Mouse (Mus musculus) myocyte (in vitro differentiated cells): ENCODE results near the gene Vps54. TPM values are rescaled to one million over a fixed set of nuclear protein-coding genes. Genes with fewer than 3 reads are reported as not detected.
A peak's percentile ranks its signal among the peaks of the same experiment; 100 is the strongest.

Experiments
- H3K27me3 ChIP-seq: one replicate; pipeline ENCODE4 v1.6.1; 2011; ENCODE audit not compliant: control insufficient read depth, insufficient read depth, insufficient read length
- H3K36me3 ChIP-seq: one replicate; pipeline ENCODE4 v1.6.1; 2011; ENCODE audit not compliant: control insufficient read depth, insufficient read depth
- H3K4me2 ChIP-seq: one replicate; pipeline ENCODE4 v1.6.1; 2011; ENCODE audit warnings: low read depth, control low read depth
- H3K4me3 ChIP-seq: one replicate; pipeline ENCODE4 v1.5.1; 2011; ENCODE audit warnings: mild to moderate bottlenecking, control low read depth, moderate library complexity
- H3K79me2 ChIP-seq: one replicate; pipeline ENCODE4 v1.6.1; 2011; ENCODE audit not compliant: control insufficient read depth, insufficient read depth
- H3ac ChIP-seq: one replicate; pipeline ENCODE4 v1.6.1; 2011; ENCODE audit not compliant: control insufficient read depth, insufficient read length
- CEBPB ChIP-seq: IDR thresholded peaks from 2 replicates; pipeline ENCODE4 v1.6.1; 2011; ENCODE audit warnings: mild to moderate bottlenecking, moderate library complexity; ENCODE audit not compliant: poor library complexity, insufficient read depth, severe bottlenecking
- MYOD1 ChIP-seq, 3 experiments: IDR thresholded peaks; one replicate each; pipeline ENCODE4 v1.6.1; 2011; ENCODE audit warnings: control low read depth in 2 of 3, low read depth in 2 of 3, mild to moderate bottlenecking in 2 of 3, moderate library complexity in 1 of 3; ENCODE audit not compliant: insufficient read length in 2 of 3, control insufficient read depth in 1 of 3
- MYOG ChIP-seq, 3 experiments: IDR thresholded peaks; one replicate each; pipeline ENCODE4 v1.6.1; 2011; ENCODE audit warnings: control low read depth in 2 of 3, low read depth in 2 of 3, mild to moderate bottlenecking in 2 of 3; ENCODE audit not compliant: insufficient read length in 2 of 3, control insufficient read depth in 1 of 3, insufficient read depth in 1 of 3
- POLR2A ChIP-seq: IDR thresholded peaks from one replicate; pipeline ENCODE4 v1.6.1; 2011; ENCODE audit warnings: low read depth, mild to moderate bottlenecking, control low read depth, moderate library complexity; ENCODE audit not compliant: insufficient read length
- POLR2AphosphoS2 ChIP-seq: IDR thresholded peaks from one replicate; pipeline ENCODE4 v1.6.1; 2011; ENCODE audit warnings: low read depth, control low read depth; ENCODE audit not compliant: insufficient read length
- SRF ChIP-seq: IDR thresholded peaks from one replicate; pipeline ENCODE4 v1.6.1; 2011; ENCODE audit warnings: low read depth; ENCODE audit not compliant: control insufficient read depth, insufficient read length
- TCF3 ChIP-seq: IDR thresholded peaks from one replicate; pipeline ENCODE4 v1.6.1; 2011; ENCODE audit warnings: low read depth, control low read depth; ENCODE audit not compliant: insufficient read length
- polyA plus RNA-seq: library from polyadenylated mRNA; unstranded; fragments of >200 nt; fragmentation: generic; extraction: Trizol; gene quantifications from one replicate; pipeline ENCODE4 v1.2.1, GENCODE M21; 2012; ENCODE audit warnings: missing spikeins

Gene Vps54
- polyA plus RNA-seq, 1 experiment = 4.1 TPM

GRCm38 (mm10) chr11:21370399-21371121, 131.5 kb downstream of the Vps54 start:
- Histone ChIP-seq H3K4me2 (peak overlapping the region; percentile 71), H3ac (peak overlapping the region; percentile 28), H3K79me2 (peaks cover 32% of the 10 kb centered on the region), H3K36me3 (no peaks in the 10 kb centered on the region), H3K27me3 (no peaks in the 10 kb centered on the region), H3K4me3 (peak overlapping the region; percentile 50)
- peak in 2 of 3 experiments; percentile 23 to 71 for TF ChIP-seq MYOD1 (IDR thresholded peaks at IDR 0.05; ENCODE audit: control insufficient read depth in 1 of 3, insufficient read length in 2 of 3, low read depth in 2 of 3)
- peak; percentile 58 for TF ChIP-seq POLR2A
- no peak for TF ChIP-seq TCF3
- TF ChIP-seq SRF = peak; percentile 81
- TF ChIP-seq MYOG (IDR thresholded peaks at IDR 0.05; ENCODE audit: control insufficient read depth in 1 of 3, insufficient read depth in 1 of 3, insufficient read length in 2 of 3, low read depth in 2 of 3) = peak; percentile 33 to 82 (median 42)
- TF ChIP-seq CEBPB = no peak
- peak; percentile 43 for TF ChIP-seq POLR2AphosphoS2

Other genes with a start within 250 kb of the Vps54 start
- 3.3 TPM for gene Peli1, start 148.0 kb upstream of the Vps54 start, polyA plus RNA-seq
- 29.9 TPM for gene Ugp2, start 131.9 kb downstream of the Vps54 start, polyA plus RNA-seq